Mouse (Mus musculus) ES-Bruce4 (cell line): ENCODE measurements at regions not wholly inside any gene's neighbourhood (a gene's known extent, or its start where the extent isn't known, plus 50 kb on each side); places are given as distances from the start of the nearest gene placed in this dataset.

ENCODE experiments used
- CTCF ChIP-seq: IDR thresholded peaks from one replicate; pipeline ENCODE4 v1.8.1; 2011; ENCODE audit warnings: low read depth, low read length
- POLR2A ChIP-seq: IDR thresholded peaks from one replicate; pipeline ENCODE4 v1.8.1; 2011; ENCODE audit warnings: low read length; ENCODE audit not compliant: insufficient read depth

DNA sequence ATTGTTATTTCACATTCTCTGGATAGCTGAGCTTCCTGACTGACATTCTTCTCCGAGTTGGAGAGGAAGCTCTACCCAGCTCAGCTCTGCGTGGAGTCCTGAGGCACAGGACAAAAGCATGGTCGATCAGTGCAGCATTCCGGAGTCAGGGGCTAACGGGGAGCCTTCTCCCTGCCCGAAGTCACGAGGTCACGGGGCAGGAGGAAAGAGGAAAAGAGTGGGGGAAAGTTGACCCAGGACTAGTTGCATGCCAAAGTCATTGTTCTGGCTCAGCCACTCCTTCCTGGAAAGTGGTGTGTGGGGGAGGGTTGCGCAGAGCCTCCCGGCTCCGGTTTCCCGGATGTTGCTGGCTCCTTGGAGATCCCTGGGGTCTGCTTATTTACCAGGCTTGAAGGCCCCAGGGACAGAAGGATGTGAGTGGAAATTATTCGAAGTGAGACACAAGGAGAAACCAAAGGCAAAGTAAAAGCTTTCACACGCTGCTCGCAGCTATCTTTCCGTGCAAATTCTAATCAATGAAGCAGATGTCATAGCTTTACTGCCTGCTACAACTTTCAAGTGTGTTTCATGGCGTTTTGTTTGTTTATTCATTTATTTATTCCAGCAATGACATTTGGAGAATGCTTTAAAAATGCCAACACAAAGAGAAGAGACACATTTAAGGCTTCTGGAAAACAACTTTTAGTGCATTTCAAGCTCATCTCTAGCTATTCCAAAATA lies 221.8 kb downstream of the Fam43a start:
- TF ChIP-seq CTCF (no peak), POLR2A (no peak)
